Mouse (Mus musculus) bone marrow macrophage, adult 2 months (primary cell): ENCODE data around the gene Col1a2.

ENCODE experiments used
- CTCF ChIP-seq: IDR thresholded peaks from 2 replicates; pipeline ENCODE4 v1.5.1; 2012; ENCODE audit warnings: low read depth, mild to moderate bottlenecking, low read length, moderate library complexity
- POLR2A ChIP-seq: IDR thresholded peaks from 2 replicates; pipeline ENCODE4 v1.6.1; 2012; ENCODE audit warnings: mild to moderate bottlenecking, low read depth, low read length, borderline replicate concordance

DNA sequence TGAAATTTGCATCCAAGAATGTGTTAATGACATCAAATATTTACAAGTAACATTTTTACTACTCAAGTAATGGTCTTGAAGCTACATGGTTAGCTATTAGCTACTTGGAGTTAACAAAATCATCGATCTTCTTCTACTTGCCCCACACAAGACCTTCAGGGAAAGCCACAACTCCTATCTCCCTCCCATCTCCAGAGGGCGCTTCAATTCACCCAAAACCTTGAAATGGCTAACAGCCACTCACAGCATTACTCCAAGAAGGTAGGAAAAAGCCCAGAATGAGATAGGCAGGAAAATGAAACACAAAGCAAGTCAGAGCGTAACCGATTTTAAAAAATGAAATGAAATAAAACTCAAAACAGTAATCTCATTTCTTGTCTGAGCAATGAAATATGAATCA is 44.3 kb downstream of the Col1a2 start:
- TF ChIP-seq CTCF (no peak), POLR2A (no peak)
